Mouse (Mus musculus) embryonic facial prominence, embryonic 11.5 days (tissue): ENCODE measurements around the gene Rrh. TPM values are rescaled to one million over a fixed set of nuclear protein-coding genes. Genes with fewer than 3 reads are reported as not detected.

ENCODE experiments used
- ATAC-seq: fragments of 200-750 bp; cut with Nextera tagmentation; replicated peaks from 2 replicates; pipeline ENCODE4 v1.8.0; 2017; ENCODE audit warnings: low read depth; ENCODE audit not compliant: insufficient number of reproducible peaks, low FRiP score, low TSS enrichment
- DNase-seq: peaks from one replicate; pipeline ENCODE4 v3.0.0-alpha.2; 2015; ENCODE audit warnings: low spot score
- H3K27ac ChIP-seq: fragments of 300-500 bp; sonication (generic); replicated peaks from 2 replicates; pipeline ENCODE4 v1.5.1; 2014; ENCODE audit warnings: mild to moderate bottlenecking, low read depth, low read length, control low read depth
- H3K27me3 ChIP-seq: fragments of 300-500 bp; sonication (generic); 2 replicates; pipeline ENCODE4 v1.6.1; 2014; ENCODE audit warnings: mild to moderate bottlenecking, low read length, moderate library complexity, mixed read lengths; ENCODE audit not compliant: control insufficient read depth, insufficient read depth
- H3K36me3 ChIP-seq: fragments of 300-500 bp; sonication (generic); replicated peaks from 2 replicates; pipeline ENCODE4 v1.6.1; 2014; ENCODE audit warnings: low read depth, mild to moderate bottlenecking, low read length, moderate library complexity, mixed read lengths; ENCODE audit not compliant: control insufficient read depth, insufficient read depth
- H3K4me1 ChIP-seq: fragments of 300-500 bp; sonication (generic); 2 replicates; pipeline ENCODE4 v1.6.1; 2014; ENCODE audit warnings: low read length, mixed read lengths; ENCODE audit not compliant: control insufficient read depth, insufficient read depth
- H3K4me2 ChIP-seq: fragments of 300-500 bp; sonication (generic); 2 replicates; pipeline ENCODE4 v1.6.1; 2014; ENCODE audit warnings: low read depth, mild to moderate bottlenecking, control low read depth, low read length, moderate library complexity
- H3K4me3 ChIP-seq: fragments of 300-500 bp; sonication (generic); 2 replicates; pipeline ENCODE4 v1.5.1; 2014; ENCODE audit warnings: low read depth, low read length, control low read depth
- H3K9ac ChIP-seq: fragments of 300-500 bp; sonication (generic); replicated peaks from 2 replicates; pipeline ENCODE4 v1.6.1; 2014; ENCODE audit warnings: mild to moderate bottlenecking, control low read depth, low read length
- H3K9me3 ChIP-seq: fragments of 300-500 bp; sonication (generic); replicated peaks from 2 replicates; pipeline ENCODE4 v1.6.1; 2016; ENCODE audit warnings: mild to moderate bottlenecking, low read length, inconsistent platforms, mixed read lengths; ENCODE audit not compliant: control insufficient read depth
- whole genome bisulfite sequencing: fragments of 180-500 bp; shearing (Covaris S2); extraction: QIAGEN DNeasy Blood & Tissue Kit; methylation state at CpG from one replicate; pipeline ENCODE4 v1.1.7; 2014; 5-methylcytosine and 5-hydroxymethylcytosine counted together
- polyA plus RNA-seq: library from polyadenylated mRNA; unstranded; fragments of >200 nt; fragmentation: Nextera tagmentation; extraction: Ambion mirVana; gene quantifications from 2 replicates; pipeline ENCODE4 v1.2.1, GENCODE M21; 2014

Gene Rrh
- polyA plus RNA-seq, 1 experiment from 2014 or later, result 0.15 TPM

DNA sequence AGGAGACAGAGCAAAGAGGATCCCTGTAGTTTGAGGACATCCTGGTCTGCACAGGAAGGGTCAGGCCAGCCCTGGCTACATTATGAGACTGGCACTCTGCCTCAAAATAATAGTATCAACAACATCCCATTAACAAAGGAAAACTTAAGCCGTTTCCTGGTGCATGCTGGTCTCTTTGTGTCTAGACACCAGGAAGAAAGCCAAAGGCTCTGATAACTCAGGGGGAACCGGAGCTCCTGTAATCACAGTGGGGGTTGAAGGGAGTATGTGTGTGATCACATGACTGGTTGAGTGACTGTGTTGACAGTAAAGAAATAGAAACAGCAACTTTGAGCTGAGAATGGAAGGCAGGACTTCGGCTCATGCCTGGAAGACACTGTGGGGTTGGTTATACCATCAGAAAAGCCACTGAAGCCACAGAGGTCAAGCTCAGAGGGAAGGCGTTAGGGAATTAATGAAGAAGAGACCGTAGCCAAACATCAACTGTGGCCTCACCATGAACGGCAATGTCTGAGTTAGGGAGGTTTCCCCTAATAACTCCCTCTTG, 13.1 kb upstream of the Rrh start, which contains the start of gene Cfi:
Gene Cfi (plus strand): TSS at position 497 of the 547 bp plus-strand sequence.
- H3K9ac ChIP-seq, result no peak within 1 kb of the TSS
- H3K27me3 ChIP-seq, result no peaks in the 10 kb centered on the region
- no peak within 1 kb of the TSS for H3K27ac ChIP-seq
- no peak within 1 kb of the TSS for H3K4me3 ChIP-seq
- no peak within 1 kb of the TSS for H3K4me2 ChIP-seq
- H3K9me3 ChIP-seq, result no peaks in the 10 kb centered on the region
- WGBS, result 68% methylated on average over 6 of the region's 6 CpGs
- DNase-seq, result no peak
- no peaks in the 10 kb centered on the region for H3K4me1 ChIP-seq
- no peaks in the 10 kb centered on the region for H3K36me3 ChIP-seq
- no peak for ATAC-seq

DNA sequence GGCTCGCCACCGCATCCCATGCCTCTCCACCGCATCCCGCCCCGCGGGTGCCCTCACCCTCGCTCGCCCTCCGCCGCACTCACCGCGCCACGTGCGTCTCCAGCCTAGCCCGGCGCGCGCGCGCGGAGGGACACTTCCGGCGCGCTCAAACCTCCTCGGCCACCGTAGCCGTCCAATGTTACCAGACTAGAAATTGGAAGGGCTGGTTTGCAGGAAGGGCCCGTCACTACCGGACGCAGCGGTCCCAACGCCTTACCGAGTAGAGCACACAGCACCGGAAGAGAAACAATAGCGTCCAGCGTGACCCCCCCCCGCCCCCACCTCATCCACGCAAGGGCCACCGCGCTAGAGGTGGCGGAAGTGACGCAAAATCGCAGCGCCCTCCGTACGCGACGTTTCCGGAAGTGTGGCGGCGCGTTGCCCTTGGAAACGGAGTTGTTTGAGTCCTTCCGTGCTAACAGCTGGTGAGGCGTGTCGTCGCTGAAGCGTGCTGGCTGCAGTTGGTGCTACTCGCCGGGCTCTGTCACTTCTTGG, 8.7 kb upstream of the Rrh start, which contains the start of gene Gar1:
Gene Gar1 (minus strand): TSS at position 362 of the 534 bp plus-strand sequence.
- H3K4me1 ChIP-seq, result 0 out of 2 replicates have a peak, but pooled peaks cover 4% of the 10 kb centered on the region
- H3K36me3 ChIP-seq, result no peaks in the 10 kb centered on the region; the same call in 1 of the 2 replicates
- ATAC-seq (peak; percentile 90), DNase-seq (peak; percentile 98)
- H3K4me2 ChIP-seq, result peak within 1 kb of the TSS; percentile 66
- peak within 1 kb of the TSS; percentile 93 for H3K4me3 ChIP-seq
- peak within 1 kb of the TSS; percentile 79 for H3K27ac ChIP-seq
- WGBS, result under 1% methylated on average over 60 of the region's 60 CpGs
- peak within 1 kb of the TSS; percentile 88 for H3K9ac ChIP-seq
- no peaks in the 10 kb centered on the region for H3K27me3 ChIP-seq
- no peaks in the 10 kb centered on the region for H3K9me3 ChIP-seq

DNA sequence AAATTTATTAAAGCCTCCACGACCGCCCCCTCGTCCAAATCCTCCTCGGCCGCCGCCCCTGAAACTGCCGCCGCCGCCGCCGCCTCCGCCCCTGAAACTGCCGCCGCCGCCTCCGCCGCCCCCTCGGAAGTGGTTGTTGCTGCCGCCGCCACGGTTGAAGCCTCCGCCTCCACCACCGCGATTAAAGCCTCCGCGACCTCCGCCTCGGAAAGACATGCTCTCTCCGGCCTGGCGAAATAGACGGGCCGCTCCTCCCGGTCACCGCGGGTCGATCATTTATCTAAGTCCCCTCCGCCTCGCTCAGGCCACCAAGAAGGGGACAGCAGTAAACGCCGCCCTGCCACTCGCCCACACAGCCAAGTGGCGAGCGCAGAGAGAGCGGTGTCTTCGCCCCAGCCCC, 8.2 kb upstream of the Rrh start:
- peak overlapping the region; percentile 52 for H3K4me2 ChIP-seq
- ATAC-seq, result no peak
- under 1% methylated on average over 41 of the region's 45 CpGs for WGBS

DNA sequence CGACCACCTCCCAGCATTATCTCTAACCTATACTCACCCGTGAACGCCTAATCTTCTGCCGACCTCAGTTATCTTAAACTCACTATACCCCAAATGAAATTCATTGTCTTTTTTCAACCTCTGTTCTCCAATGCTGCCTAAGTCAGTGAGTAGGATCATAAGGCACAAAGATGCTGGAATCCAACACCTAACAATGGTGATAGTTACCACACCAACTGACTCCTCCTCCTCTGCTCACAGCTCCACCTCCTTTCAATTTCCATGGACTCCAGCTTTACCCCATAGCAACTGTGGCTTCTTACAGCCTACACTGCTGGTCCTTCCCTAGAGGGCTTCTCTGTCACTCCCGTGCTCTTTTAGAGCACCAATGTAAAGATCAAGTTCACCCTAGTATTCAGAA, 5.3 kb upstream of the Rrh start:
- no peak overlapping the region for H3K4me2 ChIP-seq
- no peaks in the 10 kb centered on the region for H3K27me3 ChIP-seq
- peaks cover 2% of the 10 kb centered on the region; the same call in 1 of the 2 replicates for H3K36me3 ChIP-seq
- H3K9me3 ChIP-seq, result no peaks in the 10 kb centered on the region
- no peak overlapping the region for H3K27ac ChIP-seq
- DNase-seq (no peak), ATAC-seq (no peak)
- H3K9ac ChIP-seq, result no peak overlapping the region
- 0 out of 2 replicates have a peak, but pooled peaks cover 4% of the 10 kb centered on the region for H3K4me1 ChIP-seq
- WGBS, result 95% methylated on average over 5 of the region's 5 CpGs
- H3K4me3 ChIP-seq, result no peak overlapping the region

More for the DNA sequence above, 8.2 kb upstream of the Rrh start:
- H3K4me3 ChIP-seq, result peak overlapping the region; percentile 93
- H3K4me1 ChIP-seq, result 0 out of 2 replicates have a peak, but pooled peaks cover 4% of the 10 kb centered on the region
- no peaks in the 10 kb centered on the region; the same call in 1 of the 2 replicates for H3K36me3 ChIP-seq
- H3K9ac ChIP-seq, result peak overlapping the region; percentile 88
- DNase-seq, result peak; percentile 11
- H3K27me3 ChIP-seq, result no peaks in the 10 kb centered on the region
- H3K27ac ChIP-seq, result peak overlapping the region; percentile 79
- H3K9me3 ChIP-seq, result no peaks in the 10 kb centered on the region

DNA sequence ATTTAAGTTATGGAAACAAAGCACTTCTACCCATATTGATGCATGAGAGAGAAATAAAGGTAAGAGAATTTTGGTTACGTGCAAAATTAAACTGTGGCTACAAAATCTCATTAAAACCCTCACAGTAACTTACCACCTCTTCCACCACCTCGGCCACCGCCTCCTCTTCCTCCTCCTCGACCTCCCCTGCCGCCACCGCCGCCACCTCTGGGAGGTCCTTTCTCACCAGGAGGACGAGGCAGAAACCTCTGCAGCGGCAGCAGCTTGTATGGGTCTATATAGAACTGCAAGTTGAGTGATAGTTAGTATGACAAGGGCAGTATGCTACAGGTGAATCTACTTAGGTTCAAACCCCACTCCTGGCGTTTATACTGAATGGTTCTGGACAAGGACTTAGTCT, 4.3 kb upstream of the Rrh start:
- WGBS, result 93% methylated on average over 10 of the region's 10 CpGs
- Histone ChIP-seq H3K36me3 (peaks cover 2% of the 10 kb centered on the region; the same call in 1 of the 2 replicates), H3K9me3 (no peaks in the 10 kb centered on the region), H3K4me2 (no peak overlapping the region), H3K27me3 (no peaks in the 10 kb centered on the region), H3K9ac (no peak overlapping the region), H3K4me1 (0 out of 2 replicates have a peak, but pooled peaks cover 4% of the 10 kb centered on the region), H3K4me3 (no peak overlapping the region), H3K27ac (no peak overlapping the region)
- no peak for ATAC-seq
- DNase-seq, result no peak

DNA sequence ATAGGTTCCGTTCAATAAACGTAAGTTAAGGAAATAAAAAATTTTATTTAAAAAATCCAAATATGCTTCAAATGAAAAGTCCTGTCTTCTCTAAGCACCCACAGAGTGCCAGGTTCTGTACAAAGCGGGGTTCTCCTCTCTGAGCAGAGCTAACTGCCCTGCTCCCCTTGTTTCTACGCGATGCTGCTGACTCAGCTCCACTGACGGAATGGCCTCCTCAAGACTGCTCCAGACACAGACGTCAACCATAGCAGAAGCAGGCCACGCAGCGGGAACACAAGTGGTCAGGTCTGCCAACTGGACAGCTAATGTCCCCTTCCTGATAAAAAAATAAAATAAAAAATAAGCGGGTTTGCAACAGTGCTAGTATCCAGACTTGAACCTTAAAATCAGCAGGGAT, 2.5 kb upstream of the Rrh start:
- DNase-seq, result no peak
- no peak for ATAC-seq
- no peak overlapping the region for H3K9ac ChIP-seq
- H3K36me3 ChIP-seq, result peaks cover 2% of the 10 kb centered on the region; the same call in 1 of the 2 replicates
- no peak overlapping the region for H3K4me3 ChIP-seq
- H3K27me3 ChIP-seq, result no peaks in the 10 kb centered on the region
- no peaks in the 10 kb centered on the region for H3K9me3 ChIP-seq
- H3K4me1 ChIP-seq, result 0 out of 2 replicates have a peak, but pooled peaks cover 4% of the 10 kb centered on the region
- 93% methylated on average over 10 of the region's 10 CpGs for WGBS
- H3K27ac ChIP-seq, result no peak overlapping the region
- no peak overlapping the region for H3K4me2 ChIP-seq

DNA sequence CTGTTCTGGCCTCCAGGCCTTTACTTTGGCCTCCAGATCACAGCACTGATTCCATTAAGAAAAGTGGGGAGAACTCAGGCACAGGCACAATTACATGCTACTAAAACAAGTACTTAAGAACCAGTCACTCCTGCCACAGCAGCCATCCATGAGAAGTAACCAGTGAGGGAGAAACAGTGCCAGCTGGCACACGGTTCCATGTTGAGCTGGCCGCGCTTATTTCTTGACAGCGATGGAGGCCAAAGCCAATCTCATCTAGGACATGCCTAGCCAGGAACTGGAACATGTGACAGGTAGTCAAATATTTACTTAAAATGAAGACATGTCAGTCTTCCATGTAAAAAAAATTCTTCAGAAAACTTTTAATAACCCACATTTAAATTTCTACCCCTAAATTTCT, 1.8 kb upstream of the Rrh start:
- H3K9ac ChIP-seq, result no peak overlapping the region
- DNase-seq (no peak), ATAC-seq (no peak)
- H3K4me2 ChIP-seq, result no peak overlapping the region
- H3K4me1 ChIP-seq, result no peaks in the 10 kb centered on the region
- H3K27ac ChIP-seq, result no peak overlapping the region
- H3K9me3 ChIP-seq, result no peaks in the 10 kb centered on the region
- H3K36me3 ChIP-seq, result peaks cover 2% of the 10 kb centered on the region; the same call in 1 of the 2 replicates
- H3K27me3 ChIP-seq, result no peaks in the 10 kb centered on the region
- over 99% methylated on average over 4 of the region's 4 CpGs for WGBS
- H3K4me3 ChIP-seq, result no peak overlapping the region

DNA sequence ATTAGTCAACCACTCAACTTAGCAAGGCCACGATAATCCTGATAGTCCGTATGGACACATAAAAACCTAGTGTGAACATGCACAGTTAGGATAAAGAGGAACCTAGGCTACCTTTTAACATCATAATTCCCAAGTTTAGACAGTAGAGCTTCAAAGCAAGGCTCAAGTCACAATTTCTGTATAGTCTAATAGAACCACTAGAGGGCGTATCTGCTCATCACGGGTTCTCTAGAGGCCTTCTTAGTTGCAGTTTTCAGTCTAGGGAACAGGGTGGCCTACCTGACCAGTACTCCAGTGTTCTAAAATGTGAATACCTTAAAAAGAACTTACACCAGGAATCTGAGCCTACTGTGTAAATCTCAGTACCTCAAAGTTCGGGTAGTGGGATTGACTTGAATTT, 906 bp upstream of the Rrh start:
- no peak overlapping the region for H3K9ac ChIP-seq
- no peak overlapping the region for H3K27ac ChIP-seq
- H3K4me3 ChIP-seq, result no peak overlapping the region
- peaks cover 2% of the 10 kb centered on the region; the same call in 1 of the 2 replicates for H3K36me3 ChIP-seq
- H3K4me2 ChIP-seq, result no peak overlapping the region
- DNase-seq (peak; percentile 75), ATAC-seq (0 out of 2 replicates have a peak, but pooled peaks have one; percentile 44)
- WGBS, result 58% methylated on average over 5 of the region's 5 CpGs
- H3K27me3 ChIP-seq, result no peaks in the 10 kb centered on the region
- no peaks in the 10 kb centered on the region for H3K9me3 ChIP-seq
- H3K4me1 ChIP-seq, result no peaks in the 10 kb centered on the region
